Mouse (Mus musculus): ENCODE data around the gene Sh3bgrl. TPM values are rescaled to one million over a fixed set of nuclear protein-coding genes. Genes with fewer than 3 reads are reported as not detected.

Sh3bgrl gene
- polyA plus RNA-seq, 1 experiment from 2014 or later: 36.8 TPM

DNA sequence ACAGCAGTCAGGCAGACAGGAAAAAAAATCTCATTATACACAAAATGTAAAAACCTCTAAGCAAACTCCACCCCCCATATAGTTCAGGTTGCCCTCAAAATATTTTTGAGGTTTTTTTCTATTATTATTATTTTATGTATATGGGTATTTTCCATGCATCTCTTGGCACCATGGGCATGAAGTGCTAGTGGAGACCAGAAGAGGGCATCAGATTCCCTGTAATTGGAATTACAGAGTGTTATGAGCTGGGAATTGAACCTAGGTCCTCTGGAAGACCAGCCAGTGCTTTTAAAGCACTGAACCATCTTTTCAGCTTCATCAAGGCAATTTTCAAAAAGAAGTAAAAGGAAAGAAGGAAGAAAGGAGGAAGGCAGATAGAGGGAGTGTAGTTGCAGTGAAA, 8.1 kb upstream of the Sh3bgrl start:
- Histone ChIP-seq H3K4me3 (ENCODE audit: low read depth, low read length) (no peak overlapping the region), H3K9me3 (ENCODE audit: low read length) (no peaks in the 10 kb centered on the region), H3K36me3 (replicated peaks; ENCODE audit: insufficient read depth, low read length) (no peaks in the 10 kb centered on the region), H3K4me2 (ENCODE audit: low read depth, low read length) (no peak overlapping the region), H3K27ac (ENCODE audit: low read depth) (no peak overlapping the region), H3K9ac (replicated peaks) (no peak overlapping the region), H3K4me1 (ENCODE audit: insufficient read depth) (no peaks in the 10 kb centered on the region), H3K27me3 (ENCODE audit: insufficient read depth, low read length) (no peaks in the 10 kb centered on the region)
- ATAC-seq (no peak), DNase-seq (no peak)
- TF ChIP-seq CTCF (IDR thresholded peaks at IDR 0.05; ENCODE audit: low read depth) (no peak), EP300 (IDR thresholded peaks at IDR 0.05; ENCODE audit: low read depth) (no peak)

DNA sequence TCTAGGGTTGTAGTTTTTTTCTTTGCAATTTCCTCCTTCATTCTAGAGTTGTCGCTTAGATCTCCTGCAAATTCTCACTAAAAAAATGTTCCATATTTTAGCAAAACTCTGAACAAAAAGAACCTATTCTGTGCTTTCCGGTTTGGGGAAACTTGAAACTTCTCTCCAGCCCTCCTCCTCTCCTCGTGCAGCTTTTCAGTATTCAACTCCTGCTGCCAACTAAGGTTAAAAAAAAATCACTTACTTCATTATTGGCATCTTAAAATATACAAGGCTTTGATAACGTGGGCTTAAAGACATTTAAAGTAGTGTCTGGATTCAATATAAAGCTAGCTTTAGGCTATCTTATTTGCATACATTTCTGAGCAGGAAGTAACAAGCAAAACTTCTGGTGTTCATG, 365 bp upstream of the Sh3bgrl start:
- Histone ChIP-seq H3K9me3 (ENCODE audit: low read length) (no peaks in the 10 kb centered on the region), H3K9ac (replicated peaks) (peak overlapping the region; percentile 70), H3K4me3 (ENCODE audit: low read depth, low read length) (peak overlapping the region; percentile 65), H3K27ac (ENCODE audit: low read depth) (peak overlapping the region; percentile 74), H3K4me2 (ENCODE audit: low read depth, low read length) (peak overlapping the region; percentile 66), H3K27me3 (ENCODE audit: insufficient read depth, low read length) (no peaks in the 10 kb centered on the region), H3K36me3 (replicated peaks; ENCODE audit: insufficient read depth, low read length) (no peaks in the 10 kb centered on the region), H3K4me1 (ENCODE audit: insufficient read depth) (peaks cover 3% of the 10 kb centered on the region; the same call in 1 of the 2 replicates)
- TF ChIP-seq EP300 (IDR thresholded peaks at IDR 0.05; ENCODE audit: low read depth) (no peak), CTCF (IDR thresholded peaks at IDR 0.05; ENCODE audit: low read depth) (no peak)
- DNase-seq: no peak
- ATAC-seq: no peak
- 17% methylated on average over 4 of the region's 4 CpGs for WGBS (ENCODE audit: insufficient replicate concordance)

DNA sequence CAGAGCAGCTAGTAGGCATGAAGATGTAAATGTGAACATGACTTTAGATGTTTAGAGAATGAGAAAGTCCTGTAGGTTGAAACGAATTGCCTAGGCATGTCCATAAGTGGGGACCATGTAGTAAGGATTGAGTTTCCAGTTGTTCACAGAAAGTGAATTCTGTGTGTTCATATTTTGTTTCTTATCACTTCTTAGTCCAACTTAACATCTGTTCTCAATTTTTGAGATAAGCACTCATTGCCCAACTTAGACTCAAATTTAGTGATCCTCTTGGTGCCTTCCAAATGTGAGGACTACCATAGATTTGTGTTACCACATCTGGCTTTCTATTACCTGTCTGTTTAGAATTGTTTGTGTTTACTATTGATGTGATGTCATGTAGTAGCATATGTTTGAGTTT, 3.3 kb downstream of the Sh3bgrl start:
- H3K36me3 ChIP-seq (replicated peaks; ENCODE audit: insufficient read depth, low read length): no peaks in the 10 kb centered on the region
- H3K9me3 ChIP-seq (ENCODE audit: low read length): no peaks in the 10 kb centered on the region
- 52% methylated on average over 1 of the region's 1 CpGs for WGBS (ENCODE audit: insufficient replicate concordance)
- H3K9ac ChIP-seq (replicated peaks): no peak overlapping the region
- DNase-seq (no peak), ATAC-seq (no peak)
- no peaks in the 10 kb centered on the region for H3K27me3 ChIP-seq (ENCODE audit: insufficient read depth, low read length)
- H3K4me3 ChIP-seq (ENCODE audit: low read depth, low read length): no peak overlapping the region
- peaks cover 3% of the 10 kb centered on the region; the same call in 1 of the 2 replicates for H3K4me1 ChIP-seq (ENCODE audit: insufficient read depth)
- H3K4me2 ChIP-seq (ENCODE audit: low read depth, low read length): peak overlapping the region; percentile 54
- TF ChIP-seq CTCF (IDR thresholded peaks at IDR 0.05; ENCODE audit: low read depth) (no peak), EP300 (IDR thresholded peaks at IDR 0.05; ENCODE audit: low read depth) (0 out of 2 replicates have a peak, but pooled peaks have one; percentile 41)
- no peak overlapping the region for H3K27ac ChIP-seq (ENCODE audit: low read depth)

DNA sequence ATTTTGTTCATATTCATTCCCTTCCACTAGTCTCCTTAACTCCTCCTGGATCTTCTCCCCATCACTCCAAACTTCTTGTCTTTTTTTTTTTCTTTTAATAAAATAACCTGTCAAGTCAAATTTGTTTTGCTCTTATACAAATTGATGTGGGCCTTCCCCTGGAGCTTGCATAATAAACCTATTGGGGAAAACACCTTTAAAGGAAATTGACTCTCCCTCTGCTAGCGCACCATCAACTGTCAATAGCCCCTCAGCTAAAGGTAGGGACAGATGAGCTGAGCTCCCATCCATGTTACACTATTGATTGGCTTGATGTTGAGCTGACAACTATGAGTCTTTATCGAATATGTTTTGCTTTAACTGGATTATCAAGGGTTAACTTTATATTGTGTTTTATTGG, 5.3 kb downstream of the Sh3bgrl start:
- no peak overlapping the region for H3K9ac ChIP-seq (replicated peaks)
- H3K27me3 ChIP-seq (ENCODE audit: insufficient read depth, low read length): no peaks in the 10 kb centered on the region
- no peak overlapping the region for H3K4me3 ChIP-seq (ENCODE audit: low read depth, low read length)
- WGBS (ENCODE audit: insufficient replicate concordance): 76% methylated on average over 2 of the region's 2 CpGs
- ATAC-seq (no peak), DNase-seq (no peak)
- H3K9me3 ChIP-seq (ENCODE audit: low read length): no peaks in the 10 kb centered on the region
- no peaks in the 10 kb centered on the region for H3K36me3 ChIP-seq (replicated peaks; ENCODE audit: insufficient read depth, low read length)
- no peak overlapping the region for H3K4me2 ChIP-seq (ENCODE audit: low read depth, low read length)
- H3K27ac ChIP-seq (ENCODE audit: low read depth): no peak overlapping the region
- peaks cover 3% of the 10 kb centered on the region; the same call in 1 of the 2 replicates for H3K4me1 ChIP-seq (ENCODE audit: insufficient read depth)
- no peak for TF ChIP-seq EP300 (IDR thresholded peaks at IDR 0.05; ENCODE audit: low read depth)
- no peak for TF ChIP-seq CTCF (IDR thresholded peaks at IDR 0.05; ENCODE audit: low read depth)

DNA sequence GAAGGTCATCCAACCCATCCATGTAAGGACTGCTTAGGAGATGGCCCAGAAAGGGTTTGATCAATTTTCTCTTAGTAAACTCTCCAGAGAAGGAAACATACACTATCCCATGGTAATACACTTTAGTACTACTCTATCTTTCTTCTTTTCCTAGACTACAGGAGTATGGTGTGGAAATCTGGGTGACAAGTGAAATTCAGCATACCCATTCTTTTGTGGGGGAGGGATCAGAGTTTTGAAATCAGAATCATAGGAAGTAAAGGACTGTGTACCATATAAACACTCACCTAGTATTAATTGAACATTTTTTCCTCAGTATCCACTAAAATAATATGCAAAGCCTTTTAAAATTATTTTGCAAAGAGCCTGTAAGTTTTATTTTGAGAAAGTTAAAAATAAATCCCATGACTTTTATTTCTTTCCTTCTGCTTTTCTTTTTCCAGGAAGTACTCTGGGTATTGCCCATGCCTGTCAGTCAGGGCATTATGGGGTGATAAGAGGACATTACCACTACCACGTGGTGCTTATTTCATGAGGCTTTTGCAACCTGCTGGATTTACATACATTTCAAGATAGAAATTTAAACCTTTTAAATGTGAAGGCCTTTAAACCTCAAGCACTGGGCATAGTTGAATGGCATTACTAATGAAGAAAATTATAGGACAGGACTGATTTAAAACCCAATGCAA, 13.1 kb downstream of the Sh3bgrl start:
- Histone ChIP-seq H3K4me2 (ENCODE audit: low read depth, low read length) (no peak overlapping the region), H3K36me3 (replicated peaks; ENCODE audit: insufficient read depth, low read length) (no peaks in the 10 kb centered on the region), H3K4me3 (ENCODE audit: low read depth, low read length) (no peak overlapping the region), H3K27ac (ENCODE audit: low read depth) (no peak overlapping the region), H3K4me1 (ENCODE audit: insufficient read depth) (no peaks in the 10 kb centered on the region), H3K9me3 (ENCODE audit: low read length) (no peaks in the 10 kb centered on the region), H3K27me3 (ENCODE audit: insufficient read depth, low read length) (no peaks in the 10 kb centered on the region), H3K9ac (replicated peaks) (no peak overlapping the region)
- no peak for ATAC-seq
- TF ChIP-seq EP300 (IDR thresholded peaks at IDR 0.05; ENCODE audit: low read depth) (no peak), CTCF (IDR thresholded peaks at IDR 0.05; ENCODE audit: low read depth) (no peak)
- WGBS (ENCODE audit: insufficient replicate concordance): 20% methylated on average over 1 of the region's 1 CpGs
- DNase-seq: no peak

DNA sequence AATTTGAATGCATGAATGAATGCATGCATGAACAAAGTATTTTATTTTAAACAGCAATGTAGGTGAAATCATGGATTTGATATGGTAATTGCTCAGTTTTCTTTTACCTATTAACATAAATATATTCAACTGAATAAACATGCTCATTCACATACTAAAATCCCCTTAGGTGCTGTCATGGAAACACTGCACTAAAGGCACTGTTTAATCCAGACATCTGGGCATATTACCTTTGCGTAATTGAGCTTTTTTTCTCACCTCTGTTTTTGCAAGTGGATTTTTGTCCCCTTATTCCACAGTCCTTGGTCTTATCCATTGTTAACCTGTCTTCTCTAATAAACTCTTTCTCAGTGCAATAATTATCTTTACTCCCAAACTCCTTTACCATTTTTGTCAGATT, 17.7 kb downstream of the Sh3bgrl start:
- H3K4me3 ChIP-seq (ENCODE audit: low read depth, low read length): no peak overlapping the region
- no peak overlapping the region for H3K4me2 ChIP-seq (ENCODE audit: low read depth, low read length)
- TF ChIP-seq EP300 (IDR thresholded peaks at IDR 0.05; ENCODE audit: low read depth): no peak
- TF ChIP-seq CTCF (IDR thresholded peaks at IDR 0.05; ENCODE audit: low read depth): no peak
- H3K9me3 ChIP-seq (ENCODE audit: low read length): no peaks in the 10 kb centered on the region
- no peaks in the 10 kb centered on the region for H3K27me3 ChIP-seq (ENCODE audit: insufficient read depth, low read length)
- ATAC-seq: no peak
- no peaks in the 10 kb centered on the region for H3K4me1 ChIP-seq (ENCODE audit: insufficient read depth)
- H3K27ac ChIP-seq (ENCODE audit: low read depth): no peak overlapping the region
- WGBS (ENCODE audit: insufficient replicate concordance): 83% methylated on average over 1 of the region's 1 CpGs
- no peak overlapping the region for H3K9ac ChIP-seq (replicated peaks)
- no peak for DNase-seq
- no peaks in the 10 kb centered on the region for H3K36me3 ChIP-seq (replicated peaks; ENCODE audit: insufficient read depth, low read length)
